Mouse (Mus musculus) thymus, postnatal 10 days (tissue): ENCODE measurements around the gene Siglece.
A peak's percentile ranks its signal among the peaks of the same experiment; 100 is the strongest.
"Not testable (repeated sequence)": the region's sequence is repeated elsewhere in the genome, so short reads cannot be mapped to it uniquely, and the experiment has no call there.

Experiments used
- DNase-seq, 2 experiments: peaks; one replicate each; pipeline ENCODE4 v3.0.0; 2021; ENCODE audit warnings: low spot score in 2 of 2

The Siglece gene

DNA sequence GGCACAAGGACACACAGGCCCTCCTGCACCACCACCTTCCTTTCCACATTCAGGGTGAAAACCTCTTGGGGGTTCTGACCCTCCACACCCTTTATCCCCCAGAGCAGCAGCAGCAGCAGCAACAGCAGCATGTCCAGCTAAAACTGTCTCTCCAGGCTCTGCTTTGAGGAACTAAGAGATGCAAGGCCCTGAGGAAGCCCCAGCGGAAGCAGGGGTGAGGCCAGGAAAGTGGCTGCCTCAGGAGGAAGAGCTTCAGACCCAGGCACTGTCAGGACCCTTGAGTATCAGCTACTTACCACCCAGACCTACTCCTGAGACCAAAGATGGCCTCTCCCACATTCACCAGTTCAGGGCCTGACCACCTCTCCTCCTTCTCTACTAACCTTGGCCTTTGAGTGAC, at the start of gene Siglece:
Gene Siglece, minus strand, starts transcription at position 160 of the 400 bp plus-strand sequence.
- DNase-seq = no peak

DNA sequence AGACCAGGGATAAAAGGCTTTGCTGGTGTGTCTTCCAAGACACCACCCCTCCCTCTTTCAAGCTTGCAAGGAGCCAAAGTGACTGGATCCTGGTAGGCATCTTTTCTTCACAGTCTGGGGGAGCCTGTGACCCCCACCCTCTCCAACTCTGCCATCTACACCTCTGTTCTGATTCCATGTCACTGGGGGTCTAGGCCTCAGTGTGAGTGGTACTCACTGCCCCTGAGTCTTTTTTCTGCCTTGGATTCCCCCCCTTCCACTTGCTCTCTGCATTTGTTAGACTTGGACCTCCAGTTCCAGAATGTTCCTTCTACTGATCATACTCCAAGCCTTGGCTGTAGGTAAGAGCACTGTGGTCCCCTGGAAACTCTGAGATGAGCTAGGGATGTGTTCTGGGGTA, 30.2 kb upstream of the Siglece start, which contains the start of gene Klk14:
Gene Klk14, plus strand, starts transcription at position 301 of the 400 bp plus-strand sequence.
- no peak for DNase-seq

DNA sequence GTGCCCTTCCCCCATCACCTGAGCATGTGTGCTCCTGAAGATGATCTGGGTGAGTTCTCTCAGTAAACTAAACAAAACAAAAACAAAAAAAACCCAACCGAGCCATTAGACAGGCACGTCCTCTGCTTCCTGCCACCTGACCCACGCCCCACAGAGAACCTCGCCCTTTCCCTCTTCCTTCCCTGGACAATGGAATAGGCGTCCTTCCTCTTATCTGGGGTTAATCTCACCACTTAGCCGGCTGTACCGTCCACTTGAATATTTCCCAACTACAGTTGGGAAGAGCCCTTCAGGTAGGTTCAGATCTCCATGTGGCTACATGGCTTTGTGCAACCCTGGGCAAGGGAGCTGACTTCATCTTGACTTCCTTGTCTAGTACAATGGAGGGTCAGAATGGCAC, 25.1 kb upstream of the Siglece start:
- no peak for DNase-seq

DNA sequence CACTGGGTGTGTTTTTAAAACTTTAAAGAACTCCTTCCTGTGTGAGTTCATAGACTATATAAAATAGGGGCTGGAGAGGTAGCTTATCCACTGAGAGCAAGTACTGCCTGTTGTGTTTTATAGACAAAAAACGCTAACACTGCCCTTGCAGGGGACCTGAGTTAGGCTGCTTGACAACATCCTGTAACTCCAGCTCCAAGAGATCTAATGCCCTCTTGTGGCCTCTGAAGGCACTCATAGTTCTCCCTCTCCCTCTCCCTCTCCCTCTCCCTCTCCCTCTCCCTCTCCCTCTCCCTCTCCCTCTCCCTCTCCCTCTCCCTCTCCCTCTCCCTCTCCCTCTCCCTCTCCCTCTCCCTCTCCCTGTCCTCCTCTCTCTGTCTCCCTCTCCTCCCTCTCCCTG, 22.6 kb upstream of the Siglece start:
- not testable (repeated sequence) for DNase-seq

DNA sequence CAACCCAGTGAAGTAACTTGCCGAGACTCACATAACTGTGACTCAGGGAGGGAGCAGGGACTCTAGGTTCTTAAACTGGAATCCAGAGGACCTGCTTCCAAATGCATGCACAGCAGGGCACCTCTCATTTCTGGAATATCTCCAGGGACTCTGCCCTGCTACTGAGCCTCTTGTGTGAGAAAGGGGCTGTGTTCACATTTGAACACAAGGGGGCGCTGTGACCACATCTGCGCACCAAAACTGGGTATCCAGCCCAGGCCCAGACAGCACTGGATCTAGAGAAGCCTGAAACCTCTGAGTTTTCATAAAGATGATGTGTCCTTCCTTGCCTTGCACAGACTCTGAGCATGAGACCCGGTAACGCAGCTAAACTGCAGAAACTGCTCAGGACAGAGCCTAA, 21.0 kb upstream of the Siglece start:
- DNase-seq = peak in 1 of 2 experiments; percentile 55

DNA sequence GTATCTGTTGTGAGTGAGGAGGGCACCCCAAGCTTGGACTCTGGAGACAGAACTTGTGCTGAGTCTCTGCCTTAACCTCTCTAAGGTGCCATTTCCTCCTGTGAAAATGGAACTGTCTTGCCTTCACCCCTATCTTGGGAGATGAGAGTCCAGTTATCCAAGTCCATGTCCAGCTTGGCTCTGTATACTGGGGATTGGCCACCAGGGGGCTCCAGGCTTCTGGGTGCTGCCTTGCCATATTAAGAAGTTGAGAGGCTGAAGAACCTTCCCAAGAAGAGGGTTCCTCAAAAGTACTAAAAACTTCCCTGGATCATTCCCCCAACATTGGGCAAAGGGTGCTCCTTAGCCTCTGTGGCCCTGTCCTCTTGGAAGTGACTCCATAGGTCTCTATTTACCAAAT, 18.6 kb upstream of the Siglece start:
- peak in 1 of 2 experiments; percentile 20 for DNase-seq

DNA sequence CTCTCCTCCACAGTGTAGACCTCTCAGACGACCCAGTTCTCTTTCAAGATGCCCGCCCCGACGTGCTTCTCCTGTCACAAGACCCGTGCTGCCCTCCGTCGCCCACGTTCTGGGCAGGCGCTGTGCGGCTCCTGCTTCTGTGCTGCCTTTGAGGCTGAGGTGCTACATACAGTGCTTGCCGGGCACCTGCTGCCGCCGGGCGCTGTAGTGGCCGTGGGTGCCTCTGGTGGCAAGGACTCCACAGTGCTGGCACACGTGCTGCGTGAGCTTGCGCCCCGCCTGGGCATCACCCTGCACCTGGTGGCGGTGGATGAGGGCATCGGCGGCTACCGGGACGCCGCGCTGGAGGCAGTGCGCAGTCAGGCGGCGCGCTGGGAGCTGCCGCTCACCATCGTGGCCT, 15.1 kb upstream of the Siglece start:
- DNase-seq = no peak

DNA sequence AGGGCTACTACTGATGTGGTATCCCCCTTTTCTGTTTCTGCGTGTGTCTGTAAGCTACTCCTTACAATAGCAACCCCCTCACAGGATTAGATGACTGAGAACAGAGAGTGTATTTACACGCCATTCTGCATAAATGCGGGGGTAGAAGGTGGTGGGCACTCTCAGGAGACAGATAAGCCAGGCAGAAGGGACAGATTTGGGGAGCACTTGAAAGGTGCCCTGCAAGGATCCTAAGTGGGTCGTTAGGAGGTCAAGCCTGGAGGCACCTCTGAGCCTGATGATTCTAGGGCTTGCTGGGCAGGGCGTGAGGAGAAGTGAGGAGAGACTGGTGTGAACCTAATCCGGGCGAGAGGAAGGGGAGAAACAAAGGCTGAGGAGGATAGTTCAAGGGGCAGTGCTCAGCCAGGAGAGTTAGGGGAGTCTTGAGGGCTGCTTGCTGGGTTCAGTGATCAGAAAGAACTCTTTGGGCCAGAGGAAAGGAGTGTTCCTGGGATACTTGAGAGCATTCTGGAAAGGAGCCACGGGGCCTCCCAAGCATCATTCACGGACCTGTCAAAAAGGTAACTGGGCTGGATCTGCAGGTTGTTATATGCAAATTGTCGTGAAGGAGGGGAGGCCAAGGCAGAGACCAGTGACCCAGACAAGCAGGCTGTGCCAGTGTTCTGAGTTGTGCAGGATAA, 12.8 kb upstream of the Siglece start:
- DNase-seq = no peak

DNA sequence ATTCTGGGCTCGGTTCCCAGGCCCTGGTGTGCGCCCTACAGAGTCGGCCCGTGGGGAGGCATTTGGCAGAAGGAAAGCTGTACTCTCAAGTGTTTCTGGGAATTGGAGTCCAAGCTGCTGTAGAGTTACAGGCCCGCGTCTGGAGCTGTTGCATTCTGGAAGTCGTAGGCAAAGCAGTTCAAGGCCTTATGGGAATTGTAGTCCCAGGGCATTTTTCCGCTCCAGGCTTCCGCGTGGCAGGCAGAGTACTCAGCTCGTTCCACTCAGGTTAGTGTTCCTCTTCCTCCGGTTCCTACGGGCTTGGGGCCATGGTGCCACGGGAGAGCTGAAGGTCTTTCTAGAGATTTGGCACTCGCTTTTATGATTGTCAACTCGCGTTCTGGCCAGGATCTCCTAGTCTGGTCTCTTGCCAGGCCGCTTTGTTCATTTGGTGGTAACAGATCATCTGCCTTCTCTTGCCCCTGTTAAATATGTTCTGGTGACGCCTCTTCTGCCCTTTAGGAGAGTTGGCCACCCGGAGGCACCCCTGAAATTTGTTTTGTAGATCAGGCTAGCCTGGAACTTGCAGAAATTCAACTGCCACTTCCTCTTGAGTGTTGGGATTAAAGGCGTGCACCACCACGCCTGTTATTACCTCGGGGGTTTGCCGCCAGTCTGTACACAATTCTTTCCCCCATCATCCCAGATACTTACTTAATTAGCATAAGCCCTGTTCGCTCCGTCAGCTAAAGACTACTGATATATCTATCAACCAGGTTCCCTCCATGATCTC, 12.0 kb upstream of the Siglece start, which contains the start of gene Ctu1:
Gene Ctu1, plus strand, starts transcription at position 208 of the 772 bp plus-strand sequence.
- DNase-seq = peak; percentile 76 to 79

DNA sequence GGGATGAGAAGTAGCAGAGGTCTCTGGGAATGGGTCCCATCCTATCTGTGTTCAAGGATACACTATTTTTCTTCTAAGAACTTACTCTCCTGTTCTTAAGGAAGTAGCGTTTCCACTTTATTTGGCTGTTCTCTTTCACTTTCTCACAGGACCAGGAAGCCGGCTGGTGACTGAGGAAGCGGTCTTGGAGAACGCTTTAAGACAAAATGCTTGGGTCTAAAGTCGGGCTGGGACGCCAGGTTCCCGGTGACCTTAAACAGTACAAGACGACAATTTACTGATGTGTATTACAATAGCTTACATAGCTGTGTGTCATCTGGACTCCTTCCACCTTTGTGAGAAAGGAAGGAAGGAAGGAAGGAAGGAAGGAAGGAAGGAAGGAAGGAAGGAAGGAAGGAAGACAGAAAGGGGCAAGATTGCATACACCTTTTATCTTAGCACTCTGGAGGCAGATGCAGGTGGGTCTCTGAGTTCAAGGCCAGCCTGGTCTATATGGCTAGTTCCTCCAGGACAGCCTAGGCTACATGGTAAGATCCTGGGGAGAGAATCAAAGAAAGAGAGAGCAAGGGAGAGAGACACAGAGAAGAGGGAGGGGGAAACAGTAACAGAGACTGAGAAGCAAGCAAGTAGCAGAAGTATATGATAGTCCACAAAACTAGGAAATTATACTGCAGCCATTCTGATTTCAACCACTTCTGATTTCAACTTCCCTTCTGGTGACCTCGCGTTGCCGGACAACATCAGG, 11.3 kb upstream of the Siglece start:
- DNase-seq = no peak

DNA sequence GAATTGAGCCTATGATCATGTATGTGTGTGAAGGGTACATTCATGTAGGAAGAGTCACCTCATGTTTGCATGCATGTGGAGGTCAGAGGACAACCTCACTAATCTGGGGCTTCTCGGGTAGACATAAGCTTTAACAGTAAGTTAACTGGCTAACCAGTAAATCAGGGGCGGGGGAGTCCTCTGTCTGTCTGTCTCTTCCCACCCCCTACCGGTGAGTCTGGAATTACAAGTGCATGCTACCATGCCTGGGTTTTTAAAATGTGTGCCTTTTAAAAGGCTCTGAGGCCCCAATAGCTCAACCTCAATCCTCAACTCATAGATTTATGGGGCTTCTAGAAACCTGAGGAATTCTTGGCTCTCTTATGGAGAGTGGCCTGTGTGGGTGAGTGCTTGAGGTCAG, 8.6 kb upstream of the Siglece start:
- peak in 1 of 2 experiments; percentile 51 for DNase-seq

DNA sequence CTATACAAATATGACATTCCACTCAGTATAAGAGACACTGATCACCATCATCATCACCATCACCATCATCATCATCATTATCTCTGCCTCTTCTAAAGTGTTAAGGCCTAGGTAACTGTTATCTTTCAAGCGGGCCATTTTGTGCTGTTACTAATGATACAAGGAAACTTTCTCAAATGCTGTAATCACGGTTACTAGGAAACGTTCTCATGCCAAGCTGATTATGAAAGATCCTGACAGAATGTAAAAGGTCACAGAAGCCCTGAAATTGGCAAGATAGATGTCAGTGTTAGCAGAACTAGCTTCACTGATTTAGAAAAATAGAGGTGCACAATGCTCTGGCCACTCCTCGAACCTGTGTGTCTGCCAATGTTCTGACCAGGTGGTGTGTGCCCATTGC, 7.3 kb upstream of the Siglece start:
- DNase-seq = not testable (repeated sequence)

DNA sequence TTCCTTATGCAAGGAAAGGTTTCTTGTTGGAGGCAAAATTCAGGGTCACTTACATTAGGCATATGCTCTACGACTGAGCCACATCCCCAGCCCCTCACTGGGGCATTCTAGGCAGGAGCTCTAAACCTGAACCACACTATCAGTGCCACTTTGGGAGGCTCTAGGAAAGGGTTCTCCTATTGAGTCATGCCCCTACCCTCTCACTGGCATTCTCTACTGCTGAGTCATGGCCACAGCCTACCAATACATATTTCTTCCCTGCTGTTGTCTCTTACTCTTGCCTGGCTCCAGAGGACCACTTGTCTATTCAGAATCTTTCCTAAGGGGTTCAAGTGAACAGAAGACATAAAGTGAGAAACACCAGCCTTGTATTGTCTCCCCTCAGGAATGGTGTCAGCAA, 2.8 kb upstream of the Siglece start:
- no peak for DNase-seq

DNA sequence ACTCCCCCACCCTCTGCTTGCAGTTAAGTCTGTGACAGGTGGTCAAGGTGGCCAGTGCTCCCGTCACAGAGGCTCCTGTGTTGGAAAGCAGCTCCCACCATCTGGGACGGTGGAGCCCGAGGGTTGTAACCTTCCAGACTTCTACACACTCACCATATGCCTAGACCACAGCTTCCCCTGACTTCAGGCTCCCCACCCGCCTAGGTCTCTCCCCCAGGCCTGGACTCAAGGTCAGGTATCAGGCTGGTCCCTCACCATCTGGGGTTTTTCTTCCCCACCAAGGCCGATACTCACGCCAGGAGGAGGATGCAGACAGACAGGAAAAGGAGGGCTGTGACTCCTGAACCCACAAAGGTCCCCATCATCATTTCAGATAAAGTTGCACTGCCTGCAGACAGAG, 3.7 kb downstream of the Siglece start:
- DNase-seq = no peak

DNA sequence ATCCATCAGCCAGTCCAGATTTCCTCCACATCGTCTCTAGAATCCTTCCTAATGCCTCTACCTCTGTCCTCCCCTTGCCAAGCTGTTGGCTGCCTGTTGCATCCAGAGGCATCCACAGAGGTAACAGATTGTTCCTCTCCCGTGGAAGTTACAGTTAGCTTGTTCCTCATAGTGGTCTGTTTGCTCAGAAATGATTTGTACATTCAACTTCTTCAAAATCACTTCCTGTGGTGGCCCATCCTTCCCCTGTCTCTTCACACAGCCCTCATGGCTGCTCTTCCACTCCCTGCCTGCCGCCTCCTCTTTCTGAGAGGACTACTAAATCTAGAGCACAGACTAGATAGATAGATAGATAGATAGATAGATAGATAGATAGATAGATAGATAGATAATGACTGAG, 5.4 kb downstream of the Siglece start:
- no peak for DNase-seq

DNA sequence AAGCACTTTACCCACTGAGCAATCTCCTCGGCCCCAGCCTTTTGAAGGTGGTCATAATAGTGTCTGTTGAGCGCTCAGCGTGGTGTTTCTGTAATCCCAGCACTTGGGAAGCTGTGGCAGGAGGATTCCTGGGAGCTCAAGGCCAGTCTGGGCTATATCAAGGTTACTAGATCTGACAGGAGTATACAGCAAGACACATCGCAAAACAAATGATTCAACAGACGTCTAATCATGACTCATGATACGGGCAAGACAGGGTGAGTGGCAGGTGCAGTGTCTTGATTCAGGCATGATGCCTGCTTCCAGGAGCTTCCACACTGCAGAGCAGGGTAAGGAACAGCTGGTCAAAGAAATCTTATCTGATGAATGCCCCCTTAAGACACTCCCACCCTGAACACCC, 7.3 kb downstream of the Siglece start:
- no peak for DNase-seq

DNA sequence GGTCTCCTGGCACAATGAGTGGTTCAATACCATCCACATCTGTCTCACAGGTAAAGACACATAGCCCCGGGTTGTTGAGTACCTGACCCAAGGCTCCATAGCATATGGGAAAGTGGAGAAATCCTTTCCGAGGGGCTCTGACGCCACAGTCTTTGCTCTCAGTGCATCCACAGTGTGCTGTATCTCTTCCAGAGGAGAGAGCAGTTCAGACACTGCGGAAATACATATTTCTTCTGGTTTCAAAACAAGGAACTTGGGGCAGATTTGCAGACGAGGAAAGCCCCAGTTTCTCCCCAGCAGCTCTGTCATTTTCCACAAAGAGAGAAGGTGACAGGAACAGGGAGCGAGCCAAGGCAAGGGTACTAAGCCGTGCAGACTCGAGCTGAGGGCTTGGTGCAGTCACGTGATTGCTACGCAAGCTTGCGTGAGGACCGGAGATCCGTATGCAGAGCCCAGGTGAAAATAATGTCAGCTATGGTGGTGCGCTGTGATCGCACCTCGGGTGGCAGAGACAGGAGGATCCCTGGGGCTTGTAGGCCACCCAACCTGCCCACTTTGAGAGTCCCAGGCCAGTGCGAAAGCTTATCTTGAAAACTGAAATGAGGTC, 16.8 kb downstream of the Siglece start:
- DNase-seq = no peak

DNA sequence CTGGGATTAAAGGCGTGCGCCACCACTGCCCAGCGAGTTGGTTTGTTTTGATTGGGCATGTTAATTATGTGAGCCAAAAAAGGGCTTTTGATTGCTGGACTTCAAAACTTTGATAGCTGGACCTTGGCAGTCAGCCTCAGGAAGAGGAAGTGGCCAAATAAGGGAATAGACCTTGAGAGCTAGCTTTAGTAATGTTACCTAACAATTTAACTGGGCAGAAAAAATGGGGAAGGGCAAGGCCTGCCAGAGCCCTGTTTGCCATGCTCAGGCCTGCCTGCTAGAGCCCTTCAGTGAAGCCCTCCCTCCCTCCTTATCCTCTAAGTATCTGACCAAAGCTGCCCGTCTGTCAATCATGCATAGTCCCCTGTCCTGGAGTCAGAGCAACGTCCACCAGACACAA, 17.4 kb downstream of the Siglece start:
- no peak for DNase-seq

DNA sequence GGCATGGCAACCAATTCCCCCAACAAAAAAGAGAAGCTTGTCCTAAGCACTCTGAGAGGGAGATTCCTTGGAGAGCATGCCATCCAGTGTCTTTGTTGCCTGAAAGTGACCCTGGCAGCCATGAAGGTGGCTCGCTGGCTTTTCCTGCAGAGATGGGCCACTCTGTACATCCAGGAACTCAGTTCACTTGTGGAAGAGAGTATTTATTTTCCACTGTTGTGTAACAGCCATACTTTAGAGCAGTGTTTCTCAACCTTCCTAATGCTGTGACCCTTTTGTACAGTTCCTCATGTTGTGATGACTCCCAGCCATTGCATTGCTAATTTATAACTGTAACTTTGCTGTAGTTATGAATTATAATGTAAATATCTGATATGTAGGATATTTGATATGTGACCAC, 22.8 kb downstream of the Siglece start:
- DNase-seq = no peak

DNA sequence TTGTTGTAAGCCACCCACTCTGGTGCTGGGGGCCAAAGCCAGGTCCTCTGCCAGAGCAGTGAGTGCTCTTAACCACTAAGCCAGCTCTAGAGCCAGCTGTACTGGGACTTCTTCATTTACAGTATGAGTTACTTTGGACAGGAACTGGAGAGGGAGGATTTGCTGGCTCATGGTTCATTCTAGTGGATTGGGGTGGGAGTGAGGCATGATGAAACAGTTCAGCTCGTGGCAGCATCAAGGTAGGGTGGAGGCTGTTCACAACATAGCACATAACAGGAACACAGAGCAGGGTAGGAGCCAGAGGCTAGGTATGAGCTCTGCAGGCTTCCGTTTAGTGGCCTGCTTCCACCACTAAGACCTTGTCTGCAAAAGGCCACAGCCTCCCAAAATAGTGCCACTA, 23.8 kb downstream of the Siglece start:
- DNase-seq = no peak

DNA sequence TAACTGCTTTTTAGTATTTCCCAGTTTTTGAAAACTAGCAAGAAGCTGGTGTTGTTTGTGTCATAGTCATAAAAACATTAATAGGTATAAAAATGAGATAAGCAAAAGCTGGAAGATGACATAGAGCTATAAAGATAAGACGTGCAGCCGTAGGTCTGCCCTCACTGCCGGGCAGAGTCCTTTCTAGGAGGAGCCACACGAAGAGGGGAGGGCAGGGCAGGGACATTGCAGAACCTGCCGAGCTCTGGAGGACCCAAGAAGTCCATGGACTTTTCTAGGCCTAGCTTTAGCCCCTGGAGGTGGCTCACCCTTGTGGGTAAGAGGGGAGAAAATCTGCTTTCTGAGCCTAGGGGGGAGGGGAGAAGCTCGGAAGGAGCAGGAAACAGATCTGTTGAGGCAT, 25.5 kb downstream of the Siglece start, which contains the start of gene Ceacam18:
Gene Ceacam18, plus strand, starts transcription at position 208 of the 400 bp plus-strand sequence.
- no peak for DNase-seq

DNA sequence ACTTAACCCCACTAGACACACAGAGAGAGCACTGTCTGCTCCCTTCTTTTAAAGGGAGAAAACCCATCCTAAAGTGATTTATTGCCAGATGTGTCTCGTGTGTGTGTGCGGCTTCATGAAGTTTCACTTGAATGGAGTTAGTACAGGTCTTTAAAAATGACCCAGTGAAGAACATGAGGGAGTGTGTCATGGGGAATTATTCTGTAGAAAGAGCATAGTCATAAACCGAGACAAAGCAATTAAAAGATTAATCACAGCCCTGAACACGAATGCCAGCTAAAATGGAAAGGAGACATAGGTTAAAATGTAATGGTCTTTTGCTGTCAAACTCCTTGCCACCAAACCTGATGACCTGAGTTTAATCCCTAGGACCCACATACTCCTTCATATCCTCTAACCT, 26.0 kb downstream of the Siglece start:
- DNase-seq = no peak
